Mouse (Mus musculus) testis, postnatal 14 days (tissue): ENCODE measurements around the gene Mctp2.
"Not testable (repeated sequence)": the region's sequence is repeated elsewhere in the genome, so short reads cannot be mapped to it uniquely, and the experiment has no call there.

Experiments used
- DNase-seq: peaks from one replicate; pipeline ENCODE4 v3.0.0; 2021; ENCODE audit warnings: low spot score

Mctp2 gene

DNA sequence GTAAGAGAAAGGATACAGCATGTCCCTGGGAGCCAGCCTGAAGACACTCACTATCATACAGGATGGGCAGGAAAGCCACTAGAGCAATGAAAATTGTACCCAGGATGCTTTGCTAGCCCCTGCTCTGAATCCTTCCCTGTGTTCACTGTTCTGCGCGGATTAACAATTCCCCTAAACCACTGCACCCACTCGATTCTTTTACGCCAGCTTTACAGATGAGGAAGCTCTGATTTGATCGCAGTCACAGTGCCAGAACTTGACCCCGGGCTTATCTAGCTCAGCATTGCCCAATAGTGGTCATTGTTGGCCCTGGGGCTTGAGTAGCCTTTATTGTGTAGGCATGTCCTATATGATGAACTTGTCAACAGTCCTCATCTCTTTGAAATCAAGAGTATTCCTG is 34.9 kb downstream of the Mctp2 start:
- no peak for DNase-seq

DNA sequence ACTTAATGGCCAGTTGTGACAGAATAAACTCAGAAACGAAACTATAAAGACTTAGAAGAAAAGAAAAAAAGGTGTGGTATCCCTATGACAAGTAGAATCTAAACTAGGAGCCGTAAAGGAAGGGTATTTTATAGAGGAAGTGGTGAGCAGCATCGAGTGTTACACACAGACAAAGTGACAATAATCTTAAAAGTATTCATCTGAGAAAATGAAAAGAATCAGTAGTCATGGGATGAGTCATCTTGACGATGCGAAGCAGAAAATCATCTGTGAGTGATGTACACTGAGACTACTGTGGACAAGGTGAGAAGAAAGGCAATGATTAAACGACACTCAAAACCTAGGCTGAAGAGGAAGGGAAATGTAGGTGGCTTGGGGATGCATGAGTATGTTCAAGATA is 36.4 kb downstream of the Mctp2 start:
- DNase-seq: no peak

DNA sequence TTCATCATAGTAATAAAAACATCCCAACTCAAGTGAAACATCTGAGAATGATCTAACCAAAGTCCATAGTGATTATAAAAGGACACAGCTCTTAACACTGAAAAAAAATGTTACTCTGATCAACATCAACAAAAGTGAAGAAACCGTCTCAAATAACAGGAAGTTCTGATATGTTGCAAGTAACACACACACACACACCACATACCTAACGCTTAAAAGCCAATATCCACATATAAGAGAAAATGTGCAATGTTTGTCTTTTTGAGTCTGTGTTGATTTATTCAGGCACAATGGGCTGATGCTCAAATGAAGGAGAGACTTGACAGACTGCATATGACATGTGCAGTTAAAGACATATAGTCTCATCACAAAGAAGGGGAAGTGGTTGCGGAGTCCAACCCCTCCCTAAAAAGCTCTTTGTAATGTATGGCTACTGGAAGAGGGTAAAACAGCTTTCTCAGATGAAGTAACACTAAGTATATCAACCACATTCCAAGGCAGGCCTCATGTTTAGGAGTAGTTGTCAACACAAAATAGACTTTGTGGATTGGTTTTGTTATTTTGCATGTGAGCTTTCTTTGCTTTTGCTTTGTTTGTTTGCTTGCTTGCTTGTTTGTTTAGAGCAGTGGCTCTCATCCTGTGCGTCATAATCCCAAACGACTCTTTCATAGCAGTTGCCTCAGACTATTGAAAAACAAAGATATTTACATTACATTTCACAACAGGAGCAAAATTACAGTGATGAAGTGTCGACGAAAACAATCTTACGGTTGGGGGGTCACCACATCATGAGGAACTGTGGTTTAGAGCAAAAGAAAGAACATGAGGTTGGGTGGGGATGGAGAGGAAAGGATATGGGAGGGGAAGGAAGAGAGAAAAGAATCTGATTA is 45.4 kb downstream of the Mctp2 start:
- no peak for DNase-seq

DNA sequence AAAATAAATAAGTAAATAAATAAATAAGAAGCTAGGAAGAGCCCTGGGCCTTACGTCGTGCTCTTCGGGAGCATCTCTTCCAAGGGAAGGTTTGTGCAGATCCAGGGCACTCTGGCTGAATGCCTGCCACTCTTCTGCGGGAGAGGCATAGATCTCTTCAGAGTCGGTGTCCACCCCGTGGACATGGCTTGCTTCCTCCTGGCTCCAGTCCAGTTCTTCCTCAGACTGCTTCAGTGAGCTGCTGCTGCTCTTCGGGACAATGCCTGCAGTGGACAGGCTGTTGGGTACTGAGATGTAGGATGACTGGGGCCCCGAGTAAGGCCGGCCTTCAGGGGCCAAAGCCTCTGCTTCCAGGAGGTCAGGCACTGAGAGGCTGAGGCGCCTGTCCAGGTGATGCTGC is 47.4 kb downstream of the Mctp2 start:
- no peak for DNase-seq

DNA sequence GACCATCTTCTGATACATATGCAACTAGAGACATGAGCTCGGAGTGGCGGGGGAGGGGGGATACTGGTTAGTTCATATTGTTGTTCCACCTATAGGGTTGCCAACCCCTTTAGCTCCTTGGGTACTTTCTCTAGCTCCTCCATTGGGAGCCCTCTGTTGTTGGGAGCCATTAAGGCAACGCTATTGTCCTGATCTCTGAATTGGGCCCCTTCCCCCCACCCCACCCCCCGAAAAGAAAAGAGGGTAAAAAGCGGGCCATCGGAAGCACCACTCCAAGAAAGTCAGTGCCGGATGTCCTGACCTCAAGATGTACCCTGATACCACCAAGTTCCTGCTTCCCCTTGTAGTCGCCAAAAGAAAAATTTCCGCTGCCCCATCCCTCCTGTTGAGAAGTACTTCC is 56.1 kb downstream of the Mctp2 start:
- DNase-seq: not testable (repeated sequence)

DNA sequence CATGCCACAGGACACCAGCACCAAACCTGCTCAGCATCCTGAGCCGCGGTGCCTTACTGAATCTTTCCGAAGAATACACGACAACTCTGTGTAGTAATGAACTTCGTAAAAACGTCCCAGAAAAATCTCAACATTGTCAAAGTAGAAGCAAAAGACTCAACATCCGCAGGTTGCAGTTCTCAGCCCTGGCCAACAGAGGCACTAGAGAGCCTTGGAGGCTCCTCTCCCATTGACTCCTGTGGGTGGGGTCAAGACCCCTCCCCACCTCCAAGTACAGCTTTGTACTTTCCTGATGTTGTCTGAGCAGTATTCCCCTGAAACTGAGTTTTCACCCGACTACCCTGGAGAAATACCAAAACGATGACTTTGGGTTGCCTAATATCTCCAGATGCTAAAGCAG is 65.1 kb downstream of the Mctp2 start:
- no peak for DNase-seq

DNA sequence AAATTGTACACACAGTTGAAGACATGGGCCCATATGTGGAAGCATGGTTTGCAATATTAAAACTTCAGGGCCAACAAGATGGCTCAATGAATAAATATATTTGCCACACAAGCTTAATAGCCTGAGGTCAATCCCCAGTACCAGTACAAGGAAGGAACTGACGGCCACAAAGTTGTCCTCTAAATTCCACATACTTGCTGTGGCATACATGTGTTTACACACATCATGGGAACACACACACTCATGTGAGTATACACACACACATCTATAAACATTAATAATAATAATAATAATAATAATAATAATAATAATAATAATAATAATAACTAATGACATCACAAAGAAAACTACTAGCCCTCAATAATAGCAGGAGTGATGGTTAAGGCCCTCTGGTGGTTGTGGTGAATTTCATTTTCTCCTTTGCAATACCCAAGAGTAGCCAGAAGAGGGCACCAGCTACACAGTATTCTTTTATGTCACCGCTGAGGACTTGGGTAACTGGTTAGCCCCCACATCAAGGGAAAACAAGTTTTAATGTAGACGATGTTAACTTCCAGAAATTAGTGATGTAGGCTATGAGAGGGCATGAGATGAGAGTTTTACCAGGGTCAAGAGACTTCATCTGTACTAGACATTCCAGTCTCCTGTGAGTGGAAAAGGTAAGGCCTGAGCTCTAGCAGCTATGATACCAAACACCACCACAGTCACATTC is 66.5 kb downstream of the Mctp2 start:
- no peak for DNase-seq

DNA sequence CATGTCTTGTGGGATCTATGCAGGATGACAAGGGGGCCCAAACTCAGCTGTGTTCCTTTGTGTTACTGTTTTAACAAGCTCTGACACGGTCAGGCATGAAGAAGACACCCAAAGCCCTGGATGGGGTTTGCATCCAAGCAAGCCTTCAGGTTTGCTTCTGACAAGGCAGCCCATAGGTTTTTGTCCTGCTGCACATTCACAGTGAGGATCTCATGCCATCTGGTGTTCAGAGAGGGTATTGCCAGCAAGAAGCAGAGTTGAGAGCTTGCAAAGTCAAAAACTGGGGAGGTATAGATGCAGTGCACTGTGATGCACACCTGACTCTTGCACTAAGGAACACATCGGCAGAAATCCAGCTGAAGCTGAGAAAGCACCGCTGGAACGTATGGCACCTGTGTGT is 67.8 kb downstream of the Mctp2 start:
- DNase-seq: peak; percentile 8

DNA sequence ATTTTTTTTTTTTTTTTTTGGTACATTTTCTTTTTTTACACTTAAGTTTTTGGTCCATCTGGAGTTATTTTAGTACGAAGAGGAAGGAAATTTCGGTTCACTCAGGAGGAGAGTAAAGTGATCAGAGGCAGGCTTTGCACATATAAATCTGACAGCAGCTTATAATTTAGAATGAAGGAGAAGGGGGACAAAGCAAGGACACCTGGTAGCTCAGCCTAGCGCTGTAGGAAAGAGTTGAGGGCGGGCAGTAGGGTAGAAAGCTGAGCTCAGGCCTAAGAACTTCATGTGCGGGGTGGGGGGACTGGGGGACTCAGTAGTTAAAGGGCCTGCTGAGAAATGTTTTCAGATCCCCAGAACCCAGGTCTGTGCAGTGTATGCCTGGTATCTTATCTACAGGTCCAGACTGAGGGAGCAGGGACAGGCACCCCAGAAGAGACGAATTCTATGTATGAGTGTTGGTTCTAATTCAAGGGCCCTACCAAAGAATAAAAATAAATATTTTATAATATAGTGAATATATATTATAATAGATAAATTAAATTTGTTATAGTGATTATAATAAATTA is 71.9 kb downstream of the Mctp2 start:
- DNase-seq: no peak

DNA sequence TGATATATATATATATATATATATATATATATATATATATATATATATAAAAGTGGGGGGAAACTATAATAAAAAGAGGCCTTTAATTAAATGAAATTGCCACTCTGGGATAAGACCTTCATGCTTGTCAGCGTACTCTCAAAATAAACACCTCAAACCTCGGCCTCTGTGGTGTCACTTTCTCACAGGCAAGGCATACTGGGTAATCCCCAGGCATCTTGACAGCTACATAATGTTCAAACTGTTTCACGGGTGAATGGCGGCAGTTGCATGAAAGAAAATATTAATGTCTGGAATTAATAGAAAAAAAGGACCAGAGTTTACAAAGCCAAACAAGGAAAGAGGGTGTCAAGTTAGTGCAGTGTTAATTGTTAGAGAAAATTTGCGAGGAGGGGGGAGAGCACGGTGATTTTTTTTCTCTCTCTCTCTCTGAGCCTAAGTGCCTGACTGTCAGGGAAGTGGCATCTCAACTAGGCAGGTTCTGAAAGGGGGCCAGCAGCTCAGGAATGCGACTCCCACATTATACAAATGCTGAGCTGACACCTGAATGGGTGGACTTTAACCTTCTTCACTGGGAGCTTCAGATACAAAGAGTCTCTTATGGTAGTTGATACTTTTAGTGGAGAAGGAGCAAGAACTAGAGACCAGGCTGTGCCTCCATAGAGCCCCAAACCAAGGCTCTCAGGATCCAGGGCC is 75.1 kb downstream of the Mctp2 start:
- no peak for DNase-seq

DNA sequence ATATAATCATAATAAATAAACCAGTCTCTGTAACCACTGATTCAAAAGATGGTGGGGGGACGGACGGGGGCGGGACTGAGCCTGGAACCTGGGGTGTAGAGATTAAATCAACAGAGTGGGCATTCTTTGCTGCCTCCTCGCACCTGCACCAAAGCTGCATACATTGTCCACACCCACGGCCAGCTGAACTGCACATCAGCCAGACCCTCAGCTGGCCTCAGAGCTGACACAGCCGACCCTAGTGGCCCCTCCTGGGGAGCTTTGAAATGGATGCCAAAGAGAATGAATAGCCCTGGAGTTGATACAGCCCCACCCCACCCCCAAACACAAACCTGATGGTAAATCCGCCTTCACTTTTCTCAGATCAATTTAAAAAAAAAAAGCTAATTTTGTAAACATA is 76.5 kb downstream of the Mctp2 start:
- no peak for DNase-seq

DNA sequence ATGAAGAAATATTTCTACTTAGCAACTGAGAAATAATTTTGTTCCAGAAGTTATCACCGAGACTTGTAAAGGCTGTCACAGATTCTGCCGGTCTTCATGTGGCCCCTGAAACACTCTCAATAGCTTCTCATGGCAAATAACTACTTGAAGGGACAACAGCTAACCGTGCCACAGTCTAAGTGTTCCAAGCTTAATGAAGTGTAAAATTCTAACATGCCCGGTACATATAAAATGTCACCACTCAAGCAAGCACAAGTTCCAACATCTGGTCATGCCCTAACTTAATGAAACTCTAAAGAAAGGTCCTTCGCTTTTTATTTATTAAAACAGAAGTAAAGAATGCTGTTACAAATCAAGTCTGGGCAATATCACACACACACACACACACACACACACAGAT is 82.8 kb downstream of the Mctp2 start:
- DNase-seq: no peak

DNA sequence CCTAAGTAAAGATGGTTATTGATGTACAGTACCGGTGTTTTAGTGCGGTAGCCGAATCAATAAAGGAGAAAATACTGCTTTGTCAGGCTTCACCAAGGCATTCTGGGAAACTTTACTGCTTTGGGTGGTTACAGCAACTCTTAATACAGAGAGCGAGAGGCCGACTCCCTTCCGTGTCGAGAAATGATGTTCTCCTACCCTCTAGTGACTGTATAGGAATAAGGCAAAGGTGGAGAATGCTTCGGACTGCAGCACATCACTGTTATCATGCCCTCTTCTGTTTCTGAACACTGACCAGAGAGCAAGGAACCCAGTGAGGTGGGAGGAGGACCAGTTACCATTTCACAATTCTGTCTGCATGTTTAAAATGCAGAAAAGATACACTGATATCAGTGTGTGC is 83.9 kb downstream of the Mctp2 start:
- no peak for DNase-seq

DNA sequence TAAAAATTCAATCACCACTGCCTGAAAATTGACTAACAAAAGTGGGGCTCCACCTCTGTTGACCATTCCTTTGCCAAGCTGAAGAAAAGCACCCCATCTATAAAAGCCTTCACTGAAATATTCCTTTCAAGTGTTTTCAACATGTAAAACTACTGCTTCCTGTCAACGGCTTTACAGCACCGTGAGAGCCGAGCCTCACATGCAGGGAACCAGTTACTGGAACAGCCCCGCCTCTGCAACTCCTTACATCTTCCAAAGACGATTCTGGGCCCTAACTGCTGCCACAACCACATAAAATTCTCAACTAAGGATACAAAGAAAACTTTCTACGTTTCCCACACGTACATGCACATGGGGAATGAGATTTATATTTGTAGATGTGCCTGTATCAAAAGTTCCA is 88.4 kb downstream of the Mctp2 start:
- DNase-seq: no peak

DNA sequence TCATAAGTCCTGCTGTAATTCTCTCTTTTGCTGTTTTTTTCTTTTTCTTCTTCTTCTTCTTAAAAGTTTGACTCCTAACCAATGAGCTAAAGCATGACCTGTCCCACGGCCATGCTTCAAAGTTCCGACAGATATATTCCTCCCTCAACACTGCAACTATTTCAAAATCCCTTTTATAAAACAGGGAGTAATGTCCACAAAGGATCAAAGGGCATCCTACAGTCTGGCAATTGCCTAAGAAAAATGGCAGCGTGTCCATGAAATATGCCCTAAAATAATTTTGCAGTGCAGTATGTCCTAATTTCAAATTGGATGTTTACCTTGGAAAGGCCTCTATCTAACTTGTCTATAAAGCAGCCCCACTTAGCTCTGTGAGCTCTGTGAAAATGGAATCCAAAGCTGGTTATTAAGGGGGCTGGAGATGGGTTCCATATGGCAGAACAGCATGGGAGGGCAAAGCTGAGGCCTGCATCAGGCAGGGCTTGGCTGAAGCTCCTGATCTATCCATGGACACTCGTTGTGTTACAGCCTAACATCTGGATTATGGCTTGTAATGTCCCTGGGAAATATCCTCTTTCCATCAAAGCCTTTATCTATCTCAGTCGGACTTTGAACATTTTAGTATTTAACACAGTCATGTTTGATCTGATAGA is 90.7 kb downstream of the Mctp2 start:
- DNase-seq: no peak

DNA sequence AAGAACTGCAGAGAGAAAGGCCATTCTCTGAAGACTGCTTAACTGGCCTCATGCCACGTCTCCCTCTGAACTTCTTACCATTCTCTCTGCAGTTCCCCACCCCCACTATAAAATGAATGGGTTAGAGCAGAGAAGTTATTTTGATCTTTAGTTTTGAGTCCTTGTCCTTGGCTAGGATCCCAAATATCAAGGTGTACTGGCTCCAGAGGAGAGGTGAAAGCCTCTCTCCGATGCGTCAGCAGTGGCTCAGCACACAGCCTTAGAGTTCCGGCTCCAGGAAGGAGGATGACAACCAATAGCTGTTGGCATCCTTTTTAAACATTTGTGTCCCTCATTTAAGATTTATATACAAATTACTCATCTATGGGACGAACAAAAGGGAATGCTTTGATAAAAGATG is 96.2 kb downstream of the Mctp2 start:
- no peak for DNase-seq

DNA sequence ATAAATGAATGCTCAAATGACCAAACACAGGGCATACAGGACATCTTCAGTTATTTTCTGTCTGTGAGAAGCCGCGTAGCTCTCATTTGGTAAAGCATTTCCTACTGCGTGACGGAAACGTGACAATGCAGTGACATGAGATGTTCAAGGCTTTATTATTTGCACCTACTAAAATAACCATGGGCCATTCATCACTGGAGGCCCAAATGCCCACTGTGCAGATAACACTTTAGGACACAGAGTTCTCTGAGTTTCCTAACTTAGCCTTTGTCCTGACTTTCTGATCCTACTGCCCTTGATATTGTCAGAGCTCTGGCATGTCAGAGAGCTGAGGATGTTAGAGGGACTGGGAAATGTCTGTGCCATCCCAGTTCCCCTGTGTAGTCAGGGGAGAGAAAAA is 97.1 kb downstream of the Mctp2 start:
- no peak for DNase-seq

DNA sequence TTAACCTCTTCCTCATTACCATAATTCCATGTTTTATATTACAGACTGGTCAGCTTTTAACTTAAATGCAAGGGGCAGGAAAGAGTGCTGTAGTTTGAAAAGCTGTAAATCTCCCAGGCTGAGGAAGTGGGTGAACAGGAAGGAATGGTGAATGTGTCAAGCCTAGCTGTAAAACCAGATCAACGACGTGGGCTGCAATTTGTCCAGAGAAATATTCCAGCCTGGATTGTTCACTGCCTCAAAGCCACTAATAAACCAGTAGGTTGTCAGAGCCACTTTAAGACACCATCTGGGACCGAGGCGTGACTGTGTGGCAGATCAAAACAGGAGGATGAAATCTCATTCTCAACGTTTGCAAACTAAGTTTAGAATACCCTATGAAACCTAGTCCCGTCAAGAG is 99.6 kb downstream of the Mctp2 start:
- DNase-seq: no peak

DNA sequence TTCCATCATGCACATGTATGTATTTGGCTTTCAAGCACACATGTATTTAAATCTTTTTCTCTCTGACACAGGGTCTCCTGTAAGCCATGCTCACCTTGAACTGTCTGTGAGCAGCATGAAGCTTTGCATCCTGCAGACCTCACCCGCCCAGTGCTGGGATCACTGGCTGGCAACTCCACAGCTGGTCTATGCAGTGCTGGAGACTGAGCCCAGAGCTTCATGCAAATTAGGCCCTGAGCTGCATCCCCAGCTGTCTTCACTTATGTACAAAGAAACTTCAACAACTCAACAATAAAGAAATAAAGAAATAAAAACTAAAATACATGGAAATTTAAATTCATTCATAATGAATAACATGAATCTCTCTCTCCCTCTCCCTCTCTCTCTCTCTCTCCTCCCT is 110.7 kb downstream of the Mctp2 start:
- DNase-seq: no peak

DNA sequence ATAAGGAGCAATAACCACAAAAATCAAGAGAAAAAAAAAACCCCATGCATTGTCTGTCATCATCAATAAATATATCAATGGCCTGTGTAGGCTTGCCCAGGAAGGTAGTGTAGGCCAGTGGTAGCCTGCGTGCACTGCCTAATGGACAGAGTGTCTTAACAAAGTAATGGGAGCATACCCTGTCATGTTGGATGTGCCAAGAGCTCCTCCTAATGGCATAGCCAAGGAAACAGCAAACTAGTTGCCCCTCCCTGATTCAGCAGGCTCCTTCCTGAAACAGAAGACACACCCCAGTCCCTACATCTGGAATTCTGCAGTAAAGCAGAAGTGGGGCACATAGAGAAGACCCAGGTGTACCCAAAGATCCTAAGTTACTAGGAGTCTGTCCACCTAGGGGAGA is 113.1 kb downstream of the Mctp2 start:
- DNase-seq: no peak

DNA sequence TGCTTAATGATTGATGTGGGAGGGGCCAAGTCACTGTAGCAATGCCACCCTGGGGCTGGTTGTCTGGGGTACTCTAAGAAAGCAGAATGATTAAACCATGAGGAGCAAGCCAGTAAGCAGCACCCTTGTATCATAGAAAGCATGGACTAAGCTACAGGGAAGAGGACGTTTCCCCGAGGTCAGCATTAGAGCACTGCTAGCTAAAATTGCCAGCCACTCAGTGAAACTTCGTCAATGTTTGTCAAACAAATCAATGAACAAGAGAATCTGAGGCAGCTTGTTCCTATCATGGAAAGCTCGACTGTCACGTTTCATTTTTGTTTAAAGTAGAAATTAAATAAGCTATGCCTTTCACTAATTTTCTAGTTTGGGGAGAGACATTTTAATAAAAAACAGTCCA is 124.8 kb downstream of the Mctp2 start:
- DNase-seq: no peak

DNA sequence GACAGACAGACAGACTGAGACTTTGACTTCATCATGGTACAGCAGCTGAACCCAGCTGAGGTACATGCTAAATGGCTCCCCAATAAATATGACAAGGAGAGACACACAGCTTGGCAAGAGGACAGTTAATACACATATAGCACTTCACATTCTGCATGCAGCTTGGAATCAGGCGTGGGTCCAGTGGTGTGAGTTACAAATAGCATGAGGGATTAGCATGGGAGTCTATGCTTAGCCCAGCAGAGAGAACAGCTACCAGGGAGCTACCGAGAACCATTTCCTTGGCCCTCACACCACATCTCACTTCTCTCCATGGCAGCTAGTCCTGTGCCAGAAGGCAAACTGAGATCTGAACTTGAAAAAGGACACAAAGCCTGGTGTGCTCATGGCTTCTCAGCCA is 137.1 kb downstream of the Mctp2 start:
- DNase-seq: no peak
